Mouse (Mus musculus) thymus, adult 2 months (tissue): ENCODE measurements around the gene Abraxas2.

Experiments
- CTCF ChIP-seq: fragments of 200-500 bp; IDR thresholded peaks from 2 replicates; pipeline ENCODE4 v1.5.1; 2012; ENCODE audit warnings: mild to moderate bottlenecking, control low read depth, low read length, moderate library complexity, borderline replicate concordance; ENCODE audit not compliant: control insufficient read depth, poor library complexity, insufficient read depth; ENCODE audit errors: extremely low read depth
- POLR2A ChIP-seq: fragments of 200-500 bp; IDR thresholded peaks from 2 replicates; pipeline ENCODE4 v1.6.1; 2012; ENCODE audit warnings: mild to moderate bottlenecking, low read length, control low read depth, moderate library complexity; ENCODE audit not compliant: control insufficient read depth, poor library complexity, insufficient read depth; ENCODE audit errors: extremely low read depth

DNA sequence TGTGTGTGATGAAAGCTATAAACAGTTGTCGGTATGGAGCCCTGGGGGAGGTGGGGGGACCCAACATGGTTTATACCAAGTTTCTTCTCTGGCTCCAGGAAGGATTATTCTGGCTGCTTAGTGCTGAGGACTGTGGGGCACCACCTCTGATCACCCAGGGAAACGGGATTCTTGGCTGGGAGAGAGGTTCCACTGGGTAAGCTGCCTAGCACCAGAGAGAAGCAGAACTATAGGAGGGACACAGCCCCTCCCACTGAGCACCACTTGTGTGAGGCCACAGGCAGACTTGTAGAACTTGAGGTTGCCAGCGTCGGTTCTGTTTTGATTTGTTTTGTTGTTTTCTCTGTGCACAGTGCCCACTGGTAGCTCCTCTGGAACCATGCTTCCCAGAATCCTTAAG lies 5.1 kb upstream of the Abraxas2 start:
- TF ChIP-seq CTCF = no peak
- no peak for TF ChIP-seq POLR2A
